28 mouse cellular contexts compared by ENCODE assay signal in genomic region chr13:75440051-75440450, GRCm38 (mm10).
"Had no signal": no experiment of that assay in that cellular context is flagged by ENCODE, and none has a peak within 500 bp of the region (broad histone marks: within the 10 kb centered on the region; RNA-seq: fewer than 3 reads in every experiment).

No protein-coding gene starts in this region.

- H3K9ac ChIP-seq: embryonic facial prominence, embryonic 12.5 days; embryonic facial prominence, embryonic 13.5 days; embryonic facial prominence, embryonic 15.5 days; forebrain, embryonic 12.5 days; forebrain, embryonic 13.5 days; forebrain, embryonic 15.5 days; forebrain, postnatal 0 days had no signal

- DNase-seq: cerebellum, adult 18-20 months; cerebellum, adult 2 months; cerebellum, adult 8-10 months; cerebellum, adult 9-10 months; cerebellum, adult 9-11 months; cerebellum, postnatal 10 days; cerebellum, postnatal 14 days; cerebellum, postnatal 25 days; cerebellum, postnatal 36 days; embryo, embryonic 11 days; forebrain, postnatal 0 days; gastrocnemius, adult 2 months; gastrocnemius, postnatal 10 days; gastrocnemius, postnatal 14 days; gastrocnemius, postnatal 25 days; gastrocnemius, postnatal 36 days; heart, adult 2 months had no signal

- H3K4me1 ChIP-seq: embryonic facial prominence, embryonic 10.5 days; embryonic facial prominence, embryonic 12.5 days; embryonic facial prominence, embryonic 13.5 days; embryonic facial prominence, embryonic 15.5 days; forebrain, embryonic 10.5 days; forebrain, embryonic 12.5 days; forebrain, embryonic 13.5 days; forebrain, embryonic 15.5 days had no signal

- H3K9me3 ChIP-seq: embryonic facial prominence, embryonic 10.5 days; embryonic facial prominence, embryonic 12.5 days; embryonic facial prominence, embryonic 13.5 days; embryonic facial prominence, embryonic 15.5 days; forebrain, embryonic 10.5 days; forebrain, embryonic 12.5 days; forebrain, embryonic 13.5 days; forebrain, embryonic 15.5 days had no signal

- ATAC-seq: forebrain, embryonic 13.5 days; forebrain, embryonic 14.5 days; forebrain, embryonic 15.5 days; forebrain, embryonic 16.5 days; forebrain, postnatal 0 days had no signal

- H3K4me2 ChIP-seq: embryonic facial prominence, embryonic 12.5 days; embryonic facial prominence, embryonic 13.5 days; embryonic facial prominence, embryonic 15.5 days; forebrain, embryonic 12.5 days; forebrain, embryonic 13.5 days; forebrain, embryonic 15.5 days had no signal

- H3K27me3 ChIP-seq: embryonic facial prominence, embryonic 12.5 days; embryonic facial prominence, embryonic 13.5 days; embryonic facial prominence, embryonic 15.5 days; forebrain, embryonic 12.5 days; forebrain, embryonic 13.5 days; forebrain, embryonic 15.5 days had no signal

- H3K27ac ChIP-seq: embryonic facial prominence, embryonic 10.5 days; embryonic facial prominence, embryonic 12.5 days; embryonic facial prominence, embryonic 13.5 days; embryonic facial prominence, embryonic 15.5 days; forebrain, embryonic 10.5 days; forebrain, embryonic 12.5 days; forebrain, embryonic 13.5 days; forebrain, embryonic 15.5 days; gastrocnemius, adult 2 months; heart, adult 2 months had no signal

- H3K4me3 ChIP-seq: embryonic facial prominence, embryonic 10.5 days; embryonic facial prominence, embryonic 12.5 days; embryonic facial prominence, embryonic 13.5 days; embryonic facial prominence, embryonic 15.5 days; erythroblast, embryonic 14.5 days; forebrain, embryonic 10.5 days; forebrain, embryonic 12.5 days; forebrain, embryonic 13.5 days; forebrain, embryonic 15.5 days; gastrocnemius, adult 2 months; heart, adult 2 months had no signal

- H3K36me3 ChIP-seq: embryonic facial prominence, embryonic 10.5 days; embryonic facial prominence, embryonic 12.5 days; embryonic facial prominence, embryonic 13.5 days; embryonic facial prominence, embryonic 15.5 days; forebrain, embryonic 10.5 days; forebrain, embryonic 12.5 days; forebrain, embryonic 15.5 days had no signal
